8 mouse cellular contexts compared by ENCODE assay signal in the genomic region with DNA sequence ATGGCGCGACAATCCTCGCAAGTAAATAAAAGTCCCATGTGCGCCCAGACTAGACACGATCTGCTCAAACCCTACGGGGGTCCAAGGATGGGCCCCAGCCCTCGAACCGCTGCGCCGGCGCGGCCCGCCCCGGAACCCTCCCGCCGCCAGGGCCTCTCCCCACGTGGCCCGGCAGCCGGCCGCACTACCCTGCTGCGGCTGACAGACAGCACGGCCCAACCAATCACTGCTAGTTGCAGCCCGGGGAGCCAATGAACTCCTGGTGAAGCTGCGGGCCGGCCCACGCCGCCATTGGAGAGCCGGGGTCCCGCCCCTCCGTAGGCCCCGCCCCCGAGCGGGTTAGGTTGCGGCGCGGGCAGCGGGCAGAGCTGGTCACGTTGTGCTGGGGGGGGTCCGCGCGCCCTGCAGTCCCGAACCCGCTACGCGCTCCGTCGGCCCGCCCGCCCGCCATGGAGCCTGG. TPM values are rescaled to one million over a fixed set of nuclear protein-coding genes. Genes with fewer than 3 reads are reported as not detected.
A peak's percentile ranks its signal among the peaks of the same experiment; 100 is the strongest.
DNase-seq lines count a peak whose midpoint lies in the region; ATAC-seq and TF ChIP-seq lines count a peak whose summit lies in the region.

A gene (plus strand): TSS at position 333 of the 460 bp plus-strand sequence.

- no peaks in the 10 kb centered on the region for H3K27me3 ChIP-seq in hindbrain, embryonic 16.5 days (replicated peaks; ENCODE audit: control insufficient read depth, insufficient read depth, low read length)

- peak within 1 kb of the TSS; percentile 96 for H3K4me3 ChIP-seq in hindbrain, embryonic 16.5 days (ENCODE audit: low read length)
- H3K4me3 ChIP-seq in left cerebral cortex, adult 2 months: peak within 1 kb of the TSS; percentile 89

- peak; percentile 91 for DNase-seq in WW6 (ENCODE audit: low read depth, low spot score)
- DNase-seq in cerebellum, postnatal 4 days (ENCODE audit: low spot score in 2 of 2): peak; percentile 89 to 97
- peak; percentile 97 for DNase-seq in gastrocnemius, adult 18-20 months (ENCODE audit: low spot score)
- peak; percentile 97 to 98 for DNase-seq in left cerebral cortex, adult 2 months (ENCODE audit: extremely low spot score in 1 of 2, low spot score in 2 of 2)
- DNase-seq in right cerebral cortex, adult 2 months (ENCODE audit: low spot score in 2 of 2): peak; percentile 97 to 98
- DNase-seq in urinary bladder, postnatal 14 days (ENCODE audit: low spot score): peak; percentile 98

- peak within 1 kb of the TSS; percentile 84 for H3K27ac ChIP-seq in hindbrain, embryonic 16.5 days (ENCODE audit: low read depth, low read length)
- peak within 1 kb of the TSS; percentile 90 for H3K27ac ChIP-seq in left cerebral cortex, adult 2 months

- no peaks in the 10 kb centered on the region for H3K9me3 ChIP-seq in hindbrain, embryonic 16.5 days (ENCODE audit: control insufficient read depth, low read length)

- peak; percentile 99 for ATAC-seq in hindbrain, embryonic 16.5 days
- ATAC-seq in megakaryocyte, adult 5-6 weeks (ENCODE audit: poor library complexity, severe bottlenecking): peak; percentile 98

- H3K4me1 ChIP-seq in hindbrain, embryonic 16.5 days (ENCODE audit: control insufficient read depth, insufficient read depth, low read depth, low read length): peaks cover 11% of the 10 kb centered on the region

- peaks cover 22% of the 10 kb centered on the region for H3K36me3 ChIP-seq in hindbrain, embryonic 16.5 days (ENCODE audit: control insufficient read depth, insufficient read depth, low read length)

- peak within 1 kb of the TSS; percentile 77 for H3K9ac ChIP-seq in hindbrain, embryonic 16.5 days (ENCODE audit: low read depth, low read length)

- no peak for TF ChIP-seq CTCF in left cerebral cortex, adult 2 months (IDR thresholded peaks at IDR 0.05)

- intact Hi-C loops in left cerebral cortex, adult 2 months (cut with DNase I): no loop called here

- peak within 1 kb of the TSS; percentile 84 for H3K4me2 ChIP-seq in hindbrain, embryonic 16.5 days (ENCODE audit: low read length)

- WGBS in hindbrain, embryonic 16.5 days: under 1% methylated on average over 47 of the region's 50 CpGs

RNA-seq across cellular contexts. Expression of the gene that starts here (rescaled TPM):
- total RNA-seq in gastrocnemius, adult 18-20 months (2021): 1 to 10 TPM; 8.7 to 9.5 TPM
- polyA plus RNA-seq in hindbrain, embryonic 16.5 days (2015; fragmentation: Nextera tagmentation; extraction: Ambion mirVana): 179 and 186 TPM in 2 replicates
- 10 to 100 TPM; 77.2 to 77.4 TPM for total RNA-seq in left cerebral cortex, adult 2 months (2021)
- 21.0 and 27.3 TPM in 2 replicates for total RNA-seq in megakaryocyte, adult 5-6 weeks (2015)
- 4.7 and 8.5 TPM in 2 replicates for total RNA-seq in megakaryocyte, adult 5-6 weeks (2017)

Comparison
In these comparisons a context has a peak if more than half of its experiments do, and no peak if none do; other contexts are left out.
1. Peak in every context shown above with its lines: DNase-seq, ATAC-seq, H3K4me3 ChIP-seq and H3K27ac ChIP-seq.